Mouse (Mus musculus) hindbrain, embryonic 15.5 days (tissue): Measurements from ENCODE around the gene Spen. TPM values are rescaled to one million over a fixed set of nuclear protein-coding genes. Genes with fewer than 3 reads are reported as not detected.
A peak's percentile ranks its signal among the peaks of the same experiment; 100 is the strongest.

Experiments used
- ATAC-seq: fragments of 200-750 bp; cut with Nextera tagmentation; 2 replicates; pipeline ENCODE4 v1.8.0; 2017; ENCODE audit warnings: low read depth, moderate number of reproducible peaks, moderate TSS enrichment; ENCODE audit not compliant: low FRiP score
- H3K27ac ChIP-seq: fragments of 300-500 bp; sonication (generic); replicated peaks from 2 replicates; pipeline ENCODE4 v1.5.1; 2015; ENCODE audit warnings: mild to moderate bottlenecking, inconsistent platforms
- H3K27me3 ChIP-seq: fragments of 300-500 bp; sonication (generic); 2 replicates; pipeline ENCODE4 v1.6.1; 2015; ENCODE audit warnings: control low read depth, inconsistent platforms
- H3K36me3 ChIP-seq: fragments of 300-500 bp; sonication (generic); 2 replicates; pipeline ENCODE4 v1.6.1; 2015; ENCODE audit warnings: control low read depth, inconsistent platforms
- H3K4me1 ChIP-seq: fragments of 300-500 bp; sonication (generic); replicated peaks from 2 replicates; pipeline ENCODE4 v1.6.1; 2015; ENCODE audit warnings: control low read depth, inconsistent platforms
- H3K4me2 ChIP-seq: fragments of 300-500 bp; sonication (generic); 2 replicates; pipeline ENCODE4 v1.6.1; 2015; ENCODE audit warnings: moderate library complexity, mild to moderate bottlenecking, inconsistent platforms
- H3K4me3 ChIP-seq: fragments of 300-500 bp; sonication (generic); 2 replicates; pipeline ENCODE4 v1.5.1; 2015; ENCODE audit warnings: mild to moderate bottlenecking, inconsistent platforms
- H3K9ac ChIP-seq: fragments of 300-500 bp; sonication (generic); 2 replicates; pipeline ENCODE4 v1.6.1; 2015; ENCODE audit warnings: inconsistent platforms
- H3K9me3 ChIP-seq: fragments of 300-500 bp; sonication (generic); 2 replicates; pipeline ENCODE4 v1.6.1; 2016; ENCODE audit warnings: control low read depth, inconsistent platforms
- WGBS: fragments of 180-500 bp; shearing (Covaris S2); methylation state at CpG from one replicate; pipeline ENCODE4 v1.1.7; 2015; 5-methylcytosine and 5-hydroxymethylcytosine counted together
- polyA plus RNA-seq: library from polyadenylated mRNA; unstranded; fragments of >200 nt; fragmentation: Nextera tagmentation; extraction: Ambion mirVana; gene quantifications from 2 replicates; pipeline ENCODE4 v1.2.1, GENCODE M21; 2015

The Spen gene
- polyA plus RNA-seq, 1 experiment from 2014 or later, result 17.1 TPM

- H3K4me2 ChIP-seq, result no peak overlapping the region
- WGBS, result 81% methylated on average over 11 of the region's 11 CpGs
- H3K36me3 ChIP-seq, result peaks cover 30% of the 10 kb centered on the region
- H3K27ac ChIP-seq, result 0 out of 2 replicates have a peak overlapping the region, but pooled peaks have one; percentile 34
- ATAC-seq, result no peak
- no peaks in the 10 kb centered on the region for H3K27me3 ChIP-seq
- no peaks in the 10 kb centered on the region for H3K9me3 ChIP-seq
- H3K9ac ChIP-seq, result no peak overlapping the region
- H3K4me1 ChIP-seq, result peaks cover 11% of the 10 kb centered on the region
- H3K4me3 ChIP-seq, result no peak overlapping the region
These were observed 15.3 kb downstream of the Spen start for GRCm38 (mm10) chr4:141523128-141523527.

GRCm38 (mm10) chr4:141518386-141518785 is 20.0 kb downstream of the Spen start:
- whole genome bisulfite sequencing, result 83% methylated on average over 3 of the region's 3 CpGs
- no peak overlapping the region for H3K9ac ChIP-seq
- H3K36me3 ChIP-seq, result peaks cover 47% of the 10 kb centered on the region
- no peaks in the 10 kb centered on the region for H3K9me3 ChIP-seq
- peaks cover 18% of the 10 kb centered on the region; the same call in 1 of the 2 replicates for H3K4me1 ChIP-seq
- no peaks in the 10 kb centered on the region for H3K27me3 ChIP-seq
- H3K4me2 ChIP-seq, result no peak overlapping the region
- no peak for ATAC-seq
- no peak overlapping the region for H3K27ac ChIP-seq
- no peak overlapping the region for H3K4me3 ChIP-seq

GRCm38 (mm10) chr4:141514179-141514641 is 24.2 kb downstream of the Spen start:
- H3K9me3 ChIP-seq, result no peaks in the 10 kb centered on the region

GRCm38 (mm10) chr4:141512145-141512544 is 26.3 kb downstream of the Spen start:
- Histone ChIP-seq H3K4me2 (no peak overlapping the region), H3K27ac (no peak overlapping the region), H3K4me1 (peaks cover 24% of the 10 kb centered on the region), H3K4me3 (no peak overlapping the region), H3K36me3 (peaks cover 16% of the 10 kb centered on the region; the same call in 1 of the 2 replicates), H3K27me3 (no peaks in the 10 kb centered on the region), H3K9ac (no peak overlapping the region), H3K9me3 (no peaks in the 10 kb centered on the region)
- ATAC-seq, result no peak
- 75% methylated on average over 6 of the region's 6 CpGs for WGBS

More at GRCm38 (mm10) chr4:141514179-141514641, 24.2 kb downstream of the Spen start:
- Histone ChIP-seq H3K9ac (no peak overlapping the region), H3K4me3 (no peak overlapping the region), H3K4me1 (peaks cover 21% of the 10 kb centered on the region; the same call in 1 of the 2 replicates), H3K27me3 (no peaks in the 10 kb centered on the region), H3K27ac (no peak overlapping the region), H3K4me2 (no peak overlapping the region), H3K36me3 (peaks cover 22% of the 10 kb centered on the region)
- 53% methylated on average over 12 of the region's 12 CpGs for WGBS
- ATAC-seq, result no peak

- no peaks in the 10 kb centered on the region for H3K27me3 ChIP-seq
- no peak overlapping the region for H3K9ac ChIP-seq
- H3K4me1 ChIP-seq, result peaks cover 38% of the 10 kb centered on the region
- no peaks in the 10 kb centered on the region for H3K9me3 ChIP-seq
- no peak overlapping the region for H3K4me2 ChIP-seq
- no peak overlapping the region for H3K27ac ChIP-seq
- H3K4me3 ChIP-seq, result no peak overlapping the region
- 0 out of 2 replicates have a peak, but pooled peaks cover under 1% of the 10 kb centered on the region for H3K36me3 ChIP-seq
- no peak for ATAC-seq
- WGBS, result 86% methylated on average over 13 of the region's 13 CpGs
These were observed 27.9 kb downstream of the Spen start for GRCm38 (mm10) chr4:141510457-141510856.

GRCm38 (mm10) chr4:141506893-141507292 is 31.5 kb downstream of the Spen start:
- peak overlapping the region; percentile 5; the same call in 1 of the 2 replicates for H3K4me2 ChIP-seq

GRCm38 (mm10) chr4:141506352-141506751 is 32.0 kb downstream of the Spen start:
- Histone ChIP-seq H3K4me3 (no peak overlapping the region), H3K27me3 (no peaks in the 10 kb centered on the region), H3K36me3 (no peaks in the 10 kb centered on the region), H3K27ac (peak overlapping the region; percentile 86), H3K4me1 (peaks cover 25% of the 10 kb centered on the region), H3K4me2 (peak overlapping the region; percentile 29), H3K9me3 (no peaks in the 10 kb centered on the region), H3K9ac (no peak overlapping the region)
- 49% methylated on average over 10 of the region's 10 CpGs for WGBS
- ATAC-seq, result peak; percentile 81

More at GRCm38 (mm10) chr4:141506893-141507292, 31.5 kb downstream of the Spen start:
- Histone ChIP-seq H3K36me3 (no peaks in the 10 kb centered on the region), H3K4me1 (peaks cover 24% of the 10 kb centered on the region), H3K4me3 (no peak overlapping the region), H3K9ac (0 out of 2 replicates have a peak overlapping the region, but pooled peaks have one; percentile 12), H3K27ac (peak overlapping the region; percentile 86), H3K27me3 (no peaks in the 10 kb centered on the region), H3K9me3 (no peaks in the 10 kb centered on the region)
- peak; percentile 46; the same call in 1 of the 2 replicates for ATAC-seq
- 75% methylated on average over 10 of the region's 10 CpGs for WGBS

GRCm38 (mm10) chr4:141505810-141506209 is 32.6 kb downstream of the Spen start:
- H3K4me3 ChIP-seq, result no peak overlapping the region
- peaks cover 26% of the 10 kb centered on the region for H3K4me1 ChIP-seq
- H3K4me2 ChIP-seq, result no peak overlapping the region
- no peaks in the 10 kb centered on the region for H3K27me3 ChIP-seq
- H3K36me3 ChIP-seq, result no peaks in the 10 kb centered on the region
- WGBS, result 95% methylated on average over 11 of the region's 11 CpGs
- no peaks in the 10 kb centered on the region for H3K9me3 ChIP-seq
- no peak overlapping the region for H3K9ac ChIP-seq
- ATAC-seq, result peak; percentile 3; the same call in 1 of the 2 replicates
- no peak overlapping the region for H3K27ac ChIP-seq

GRCm38 (mm10) chr4:141504471-141504870 is 33.9 kb downstream of the Spen start:
- peaks cover 30% of the 10 kb centered on the region for H3K4me1 ChIP-seq
- H3K4me2 ChIP-seq, result no peak overlapping the region
- WGBS, result 85% methylated on average over 4 of the region's 4 CpGs
- no peak overlapping the region for H3K27ac ChIP-seq
- no peaks in the 10 kb centered on the region for H3K9me3 ChIP-seq
- no peak overlapping the region for H3K9ac ChIP-seq
- no peak overlapping the region for H3K4me3 ChIP-seq
- ATAC-seq, result no peak
- H3K36me3 ChIP-seq, result no peaks in the 10 kb centered on the region
- H3K27me3 ChIP-seq, result no peaks in the 10 kb centered on the region

- H3K27me3 ChIP-seq, result no peaks in the 10 kb centered on the region
- no peak overlapping the region for H3K27ac ChIP-seq
- H3K4me3 ChIP-seq, result no peak overlapping the region
- peaks cover 33% of the 10 kb centered on the region for H3K4me1 ChIP-seq
- no peak for ATAC-seq
- no peak overlapping the region for H3K9ac ChIP-seq
- no peaks in the 10 kb centered on the region for H3K36me3 ChIP-seq
- no peak overlapping the region for H3K4me2 ChIP-seq
- 62% methylated on average over 5 of the region's 5 CpGs for WGBS
- H3K9me3 ChIP-seq, result no peaks in the 10 kb centered on the region
These were observed 35.7 kb downstream of the Spen start for GRCm38 (mm10) chr4:141502723-141503122.

- H3K9me3 ChIP-seq, result no peaks in the 10 kb centered on the region
- H3K27me3 ChIP-seq, result no peaks in the 10 kb centered on the region
- H3K4me1 ChIP-seq, result peaks cover 19% of the 10 kb centered on the region
- H3K9ac ChIP-seq, result no peak overlapping the region
- no peak overlapping the region for H3K27ac ChIP-seq
- H3K4me3 ChIP-seq, result no peak overlapping the region
- no peak for ATAC-seq
- 74% methylated on average over 5 of the region's 5 CpGs for WGBS
- no peak overlapping the region for H3K4me2 ChIP-seq
- H3K36me3 ChIP-seq, result no peaks in the 10 kb centered on the region
These were observed 37.3 kb downstream of the Spen start for GRCm38 (mm10) chr4:141501058-141501457.

GRCm38 (mm10) chr4:141500637-141501036 is 37.8 kb downstream of the Spen start:
- 72% methylated on average over 4 of the region's 4 CpGs for WGBS
- H3K9me3 ChIP-seq, result no peaks in the 10 kb centered on the region

GRCm38 (mm10) chr4:141488670-141489069 is 49.7 kb downstream of the Spen start:
- Histone ChIP-seq H3K27me3 (no peaks in the 10 kb centered on the region), H3K9ac (no peak overlapping the region), H3K27ac (no peak overlapping the region), H3K4me2 (no peak overlapping the region), H3K4me1 (no peaks in the 10 kb centered on the region), H3K36me3 (peaks cover 75% of the 10 kb centered on the region), H3K9me3 (no peaks in the 10 kb centered on the region), H3K4me3 (no peak overlapping the region)
- no peak for ATAC-seq
- 91% methylated on average over 4 of the region's 4 CpGs for WGBS

More at GRCm38 (mm10) chr4:141500637-141501036, 37.8 kb downstream of the Spen start:
- Histone ChIP-seq H3K4me2 (no peak overlapping the region), H3K9ac (no peak overlapping the region), H3K4me1 (peaks cover 16% of the 10 kb centered on the region), H3K27ac (no peak overlapping the region), H3K4me3 (no peak overlapping the region), H3K36me3 (no peaks in the 10 kb centered on the region), H3K27me3 (no peaks in the 10 kb centered on the region)
- ATAC-seq, result no peak
